Comparison of ENCODE assay signal across 8 mouse cellular contexts in genomic region chr4:72200559-72201409, GRCm38 (mm10). TPM values are rescaled to one million over a fixed set of nuclear protein-coding genes. Genes with fewer than 3 reads are reported as not detected.
DNase-seq lines count a peak whose midpoint lies in the region; ATAC-seq and TF ChIP-seq lines count a peak whose summit lies in the region.

Gene Tle1 (minus strand): TSS chr4:72200919.

- peak within 1 kb of the TSS; percentile 71 for H3K9ac ChIP-seq in hindbrain, postnatal 0 days (replicated peaks; ENCODE audit: low read length)

- H3K27ac ChIP-seq in gastrocnemius, adult 2 months = peak within 1 kb of the TSS; percentile 94
- peak within 1 kb of the TSS; percentile 90 for H3K27ac ChIP-seq in hindbrain, postnatal 0 days
- H3K27ac ChIP-seq in left cerebral cortex, adult 2 months = peak within 1 kb of the TSS; percentile 96

- H3K4me2 ChIP-seq in hindbrain, postnatal 0 days (ENCODE audit: low read depth, low read length) = peak within 1 kb of the TSS; percentile 78

- peak; percentile 99 for DNase-seq in ZHBTc4 (ENCODE audit: low read depth, low spot score)
- peak; percentile 100 for DNase-seq in gastrocnemius, adult 2 months
- DNase-seq in hindbrain, postnatal 0 days (ENCODE audit: low spot score) = peak; percentile 100
- DNase-seq in left cerebral cortex, adult 2 months (ENCODE audit: extremely low spot score in 1 of 2, low spot score in 2 of 2) = peak; percentile 100
- peak; percentile 99 to 100 for DNase-seq in right cerebral cortex, adult 2 months (ENCODE audit: low spot score in 2 of 2)
- peak; percentile 100 for DNase-seq in urinary bladder, postnatal 14 days (ENCODE audit: low spot score)

- TF ChIP-seq CTCF in gastrocnemius, adult 2 months (IDR thresholded peaks at IDR 0.05) = no peak
- TF ChIP-seq CTCF in hindbrain, postnatal 0 days (IDR thresholded peaks at IDR 0.05; ENCODE audit: low read depth) = no peak
- no peak for TF ChIP-seq CTCF in left cerebral cortex, adult 2 months (IDR thresholded peaks at IDR 0.05)

- H3K36me3 ChIP-seq in hindbrain, postnatal 0 days (ENCODE audit: insufficient read depth, low read length) = no peaks in the 10 kb centered on the region

- peak; percentile 75 for ATAC-seq in common myeloid progenitor, adult 5-6 weeks (replicated peaks; ENCODE audit: low read depth, poor library complexity, severe bottlenecking)
- ATAC-seq in hindbrain, postnatal 0 days = peak; percentile 98
- ATAC-seq in megakaryocyte, adult 5-6 weeks (ENCODE audit: poor library complexity, severe bottlenecking) = peak; percentile 77

- H3K9me3 ChIP-seq in hindbrain, postnatal 0 days (ENCODE audit: low read length) = no peaks in the 10 kb centered on the region

- intact Hi-C loops in gastrocnemius, adult 2 months (cut with DNase I) = loop anchor here (2.0 to 10.0 kb wide), 2 partner anchors 136 to 232 kb away; no protein-coding TSS in a partner anchor
- intact Hi-C loops in left cerebral cortex, adult 2 months (cut with DNase I) = loop anchor here (1.0 to 10.0 kb wide), 5 partner anchors 184 to 1596 kb away; no protein-coding TSS in a partner anchor

- H3K4me1 ChIP-seq in hindbrain, postnatal 0 days (ENCODE audit: insufficient read depth, low read length) = 0 out of 2 replicates have a peak, but pooled peaks cover 6% of the 10 kb centered on the region

- WGBS in hindbrain, postnatal 0 days = under 1% methylated on average over 80 of the region's 107 CpGs

- no peaks in the 10 kb centered on the region for H3K27me3 ChIP-seq in hindbrain, postnatal 0 days (ENCODE audit: insufficient read depth, low read length)

- H3K4me3 ChIP-seq in gastrocnemius, adult 2 months = peak within 1 kb of the TSS; percentile 84
- peak within 1 kb of the TSS; percentile 78 for H3K4me3 ChIP-seq in hindbrain, postnatal 0 days (ENCODE audit: low read length)
- peak within 1 kb of the TSS; percentile 94 for H3K4me3 ChIP-seq in left cerebral cortex, adult 2 months

RNA-seq across cellular contexts. Expression of gene Tle1, which starts in this region (rescaled TPM):
- total RNA-seq in common myeloid progenitor, adult 5-6 weeks (2017) = 5.7 and 17.9 TPM in 2 replicates
- 10 to 100 TPM; 20.0 to 22.9 TPM for total RNA-seq in gastrocnemius, adult 2 months (2021)
- total RNA-seq in hindbrain, postnatal 0 days (2014; rRNA removed) = 95.0 and 96.2 TPM in 2 replicates
- 23.8 and 24.4 TPM in 2 replicates for polyA plus RNA-seq in hindbrain, postnatal 0 days (2015; fragmentation: Nextera tagmentation; extraction: Ambion mirVana)
- 10 to 100 TPM; 48.7 to 50.3 TPM for total RNA-seq in left cerebral cortex, adult 2 months (2021)
- total RNA-seq in megakaryocyte, adult 5-6 weeks (2015) = 14.9 and 16.0 TPM in 2 replicates
- total RNA-seq in megakaryocyte, adult 5-6 weeks (2017) = 15.9 and 28.9 TPM in 2 replicates

Comparison
In these comparisons a context has a peak if more than half of its experiments do, and no peak if none do; other contexts are left out.
1. Peak in every context shown above with its lines: DNase-seq, ATAC-seq, H3K4me3 ChIP-seq and H3K27ac ChIP-seq.